Mouse (Mus musculus) lung, embryonic 15.5 days (tissue): ENCODE data around the gene Slc16a12. TPM values are rescaled to one million over a fixed set of nuclear protein-coding genes. Genes with fewer than 3 reads are reported as not detected.
"Not testable (repeated sequence)": the region's sequence is repeated elsewhere in the genome, so short reads cannot be mapped to it uniquely, and the experiment has no call there.

ENCODE experiments used
- ATAC-seq: fragments of 200-750 bp; cut with Nextera tagmentation; 2 replicates; pipeline ENCODE4 v1.8.0; 2017; ENCODE audit warnings: moderate number of reproducible peaks, borderline replicate concordance; ENCODE audit not compliant: low FRiP score, low TSS enrichment; ENCODE audit errors: extremely low read depth
- H3K27ac ChIP-seq: fragments of 300-500 bp; sonication (generic); 2 replicates; pipeline ENCODE4 v1.5.1; 2015; ENCODE audit warnings: moderate library complexity, mild to moderate bottlenecking, inconsistent platforms
- H3K27me3 ChIP-seq: fragments of 300-500 bp; sonication (generic); 2 replicates; pipeline ENCODE4 v1.6.1; 2015; ENCODE audit warnings: inconsistent platforms
- H3K36me3 ChIP-seq: fragments of 300-500 bp; sonication (generic); 2 replicates; pipeline ENCODE4 v1.6.1; 2015; ENCODE audit warnings: inconsistent platforms
- H3K4me1 ChIP-seq: fragments of 300-500 bp; sonication (generic); 2 replicates; pipeline ENCODE4 v1.6.1; 2015; ENCODE audit warnings: inconsistent platforms
- H3K4me2 ChIP-seq: fragments of 300-500 bp; sonication (generic); 2 replicates; pipeline ENCODE4 v1.6.1; 2015; ENCODE audit warnings: inconsistent platforms, mild to moderate bottlenecking, moderate library complexity
- H3K4me3 ChIP-seq: fragments of 300-500 bp; sonication (generic); 2 replicates; pipeline ENCODE4 v1.5.1; 2015; ENCODE audit warnings: mild to moderate bottlenecking, inconsistent platforms
- H3K9ac ChIP-seq: fragments of 300-500 bp; sonication (generic); 2 replicates; pipeline ENCODE4 v1.6.1; 2015; ENCODE audit warnings: inconsistent platforms
- H3K9me3 ChIP-seq: fragments of 300-500 bp; sonication (generic); 2 replicates; pipeline ENCODE4 v1.6.1; 2016; ENCODE audit warnings: inconsistent platforms
- WGBS: fragments of 180-500 bp; shearing (Covaris S2); methylation state at CpG from one replicate; pipeline ENCODE4 v1.1.7; 2015; 5-methylcytosine and 5-hydroxymethylcytosine counted together
- polyA plus RNA-seq: library from polyadenylated mRNA; unstranded; fragments of >200 nt; fragmentation: Nextera tagmentation; extraction: Ambion mirVana; gene quantifications from 2 replicates; pipeline ENCODE4 v1.2.1, GENCODE M21; 2015

Gene Slc16a12
- polyA plus RNA-seq, 1 experiment from 2014 or later = 14.8 TPM

GRCm38 (mm10) chr19:34666127-34666526 lies 81.0 kb downstream of the Slc16a12 start:
- no peak overlapping the region for H3K4me2 ChIP-seq
- H3K9me3 ChIP-seq = no peaks in the 10 kb centered on the region
- under 1% methylated on average over 5 of the region's 5 CpGs for WGBS
- no peak overlapping the region for H3K4me3 ChIP-seq
- H3K4me1 ChIP-seq = peaks cover 5% of the 10 kb centered on the region; the same call in 1 of the 2 replicates
- no peak; the same call in 1 of the 2 replicates for ATAC-seq
- no peaks in the 10 kb centered on the region for H3K27me3 ChIP-seq
- no peak overlapping the region for H3K9ac ChIP-seq
- no peak overlapping the region for H3K27ac ChIP-seq
- H3K36me3 ChIP-seq = no peaks in the 10 kb centered on the region

- H3K27me3 ChIP-seq = no peaks in the 10 kb centered on the region
- no peak overlapping the region for H3K9ac ChIP-seq
- peaks cover 5% of the 10 kb centered on the region; the same call in 1 of the 2 replicates for H3K4me1 ChIP-seq
- WGBS = 39% methylated on average over 5 of the region's 5 CpGs
- H3K27ac ChIP-seq = no peak overlapping the region
- H3K4me3 ChIP-seq = no peak overlapping the region
- peak overlapping the region; percentile 61; the same call in 1 of the 2 replicates for H3K4me2 ChIP-seq
- no peaks in the 10 kb centered on the region for H3K9me3 ChIP-seq
- no peak for ATAC-seq
- H3K36me3 ChIP-seq = no peaks in the 10 kb centered on the region
These were observed 84.3 kb downstream of the Slc16a12 start for GRCm38 (mm10) chr19:34662740-34663139.

GRCm38 (mm10) chr19:34662067-34662507 lies 85.0 kb downstream of the Slc16a12 start:
- Histone ChIP-seq H3K36me3 (no peaks in the 10 kb centered on the region), H3K4me1 (peaks cover 5% of the 10 kb centered on the region; the same call in 1 of the 2 replicates), H3K4me2 (peak overlapping the region; percentile 61), H3K4me3 (peak overlapping the region; percentile 43), H3K27ac (no peak overlapping the region), H3K27me3 (no peaks in the 10 kb centered on the region), H3K9ac (peak overlapping the region; percentile 32; the same call in 1 of the 2 replicates), H3K9me3 (no peaks in the 10 kb centered on the region)
- 16% methylated on average over 13 of the region's 13 CpGs for WGBS
- ATAC-seq = peak; percentile 88

GRCm38 (mm10) chr19:34656511-34657298 lies 90.4 kb downstream of the Slc16a12 start:
- Histone ChIP-seq H3K4me1 (no peaks in the 10 kb centered on the region), H3K9ac (no peak overlapping the region), H3K9me3 (no peaks in the 10 kb centered on the region), H3K4me3 (no peak overlapping the region), H3K4me2 (no peak overlapping the region), H3K27ac (no peak overlapping the region), H3K27me3 (no peaks in the 10 kb centered on the region), H3K36me3 (no peaks in the 10 kb centered on the region)
- ATAC-seq = peak; percentile 49; the same call in 1 of the 2 replicates
- WGBS = 19% methylated on average over 2 of the region's 2 CpGs

- H3K27ac ChIP-seq = no peak overlapping the region
- H3K4me2 ChIP-seq = no peak overlapping the region
- H3K4me1 ChIP-seq = no peaks in the 10 kb centered on the region
- H3K4me3 ChIP-seq = no peak overlapping the region
- WGBS = 72% methylated on average over 10 of the region's 10 CpGs
- no peaks in the 10 kb centered on the region for H3K27me3 ChIP-seq
- H3K36me3 ChIP-seq = no peaks in the 10 kb centered on the region
- H3K9me3 ChIP-seq = no peaks in the 10 kb centered on the region
- ATAC-seq = no peak
- no peak overlapping the region for H3K9ac ChIP-seq
These were observed 91.8 kb downstream of the Slc16a12 start for GRCm38 (mm10) chr19:34655227-34655805.

GRCm38 (mm10) chr19:34650997-34651396 lies 96.1 kb downstream of the Slc16a12 start:
- no peak overlapping the region for H3K4me3 ChIP-seq

GRCm38 (mm10) chr19:34650276-34650675 lies 96.8 kb downstream of the Slc16a12 start:
- ATAC-seq = no peak
- Histone ChIP-seq H3K4me3 (no peak overlapping the region), H3K4me1 (no peaks in the 10 kb centered on the region), H3K27ac (no peak overlapping the region), H3K36me3 (no peaks in the 10 kb centered on the region), H3K9ac (no peak overlapping the region), H3K4me2 (no peak overlapping the region), H3K27me3 (no peaks in the 10 kb centered on the region), H3K9me3 (no peaks in the 10 kb centered on the region)
- WGBS = 86% methylated on average over 3 of the region's 3 CpGs

More at GRCm38 (mm10) chr19:34650997-34651396, 96.1 kb downstream of the Slc16a12 start:
- Histone ChIP-seq H3K9ac (no peak overlapping the region), H3K9me3 (no peaks in the 10 kb centered on the region), H3K27me3 (no peaks in the 10 kb centered on the region), H3K36me3 (no peaks in the 10 kb centered on the region), H3K27ac (no peak overlapping the region), H3K4me1 (no peaks in the 10 kb centered on the region), H3K4me2 (no peak overlapping the region)
- no peak for ATAC-seq
- 78% methylated on average over 6 of the region's 6 CpGs for WGBS

- H3K36me3 ChIP-seq, H3K9me3 ChIP-seq, H3K4me2 ChIP-seq, H3K27me3 ChIP-seq, H3K4me1 ChIP-seq, H3K9ac ChIP-seq, H3K4me3 ChIP-seq, ATAC-seq, H3K27ac ChIP-seq: not testable (repeated sequence)
- WGBS = 80% methylated on average over 8 of the region's 8 CpGs
These were observed 99.5 kb downstream of the Slc16a12 start for GRCm38 (mm10) chr19:34647630-34648029.

GRCm38 (mm10) chr19:34642616-34643015 lies 104.5 kb downstream of the Slc16a12 start:
- ATAC-seq = no peak
- H3K36me3 ChIP-seq = no peaks in the 10 kb centered on the region
- no peaks in the 10 kb centered on the region for H3K9me3 ChIP-seq
- 77% methylated on average over 5 of the region's 5 CpGs for WGBS
- no peak overlapping the region for H3K27ac ChIP-seq
- peaks cover 2% of the 10 kb centered on the region; the same call in 1 of the 2 replicates for H3K27me3 ChIP-seq
- no peak overlapping the region for H3K4me2 ChIP-seq
- no peak overlapping the region for H3K9ac ChIP-seq
- no peaks in the 10 kb centered on the region for H3K4me1 ChIP-seq
- no peak overlapping the region for H3K4me3 ChIP-seq

GRCm38 (mm10) chr19:34640623-34641022 lies 106.5 kb downstream of the Slc16a12 start, which contains the start of the genes Ifit1bl2 and Ifit1:
Gene Ifit1bl2 (minus strand): TSS chr19:34640743.
Gene Ifit1 (plus strand): TSS chr19:34640871.
- peaks cover 3% of the 10 kb centered on the region; the same call in 1 of the 2 replicates for H3K27me3 ChIP-seq
- no peaks in the 10 kb centered on the region for H3K9me3 ChIP-seq
- H3K36me3 ChIP-seq = no peaks in the 10 kb centered on the region
- no peak for ATAC-seq
- H3K9ac ChIP-seq = no peak within 1 kb of the TSS
- H3K27ac ChIP-seq = no peak within 1 kb of the TSS
- no peak within 1 kb of the TSS for H3K4me3 ChIP-seq
- no peaks in the 10 kb centered on the region for H3K4me1 ChIP-seq
- peak within 1 kb of the TSS; percentile 24; the same call in 1 of the 2 replicates for H3K4me2 ChIP-seq
- WGBS = 38% methylated on average over 4 of the region's 4 CpGs

GRCm38 (mm10) chr19:34636933-34637557 lies 110.0 kb downstream of the Slc16a12 start:
- Histone ChIP-seq H3K4me3 (no peak overlapping the region), H3K9ac (no peak overlapping the region), H3K4me2 (no peak overlapping the region), H3K27me3 (peaks cover 3% of the 10 kb centered on the region; the same call in 1 of the 2 replicates), H3K27ac (no peak overlapping the region), H3K9me3 (no peaks in the 10 kb centered on the region), H3K36me3 (no peaks in the 10 kb centered on the region), H3K4me1 (no peaks in the 10 kb centered on the region)
- 10% methylated on average over 3 of the region's 3 CpGs for WGBS
- no peak for ATAC-seq
